Comparison of ENCODE assay signal across 24 mouse cellular contexts in genomic region chr3:107597134-107597533, GRCm38 (mm10). TPM values are rescaled to one million over a fixed set of nuclear protein-coding genes. Genes with fewer than 3 reads are reported as not detected.
DNase-seq lines count a peak whose midpoint lies in the region; ATAC-seq lines count a peak whose summit lies in the region.
"Had no signal": no experiment of that assay in that cellular context is flagged by ENCODE, and none has a peak within 500 bp of the region (broad histone marks: within the 10 kb centered on the region; RNA-seq: fewer than 3 reads in every experiment).

No protein-coding gene starts in this region.

- no peak overlapping the region for H3K4me3 ChIP-seq in forebrain, embryonic 13.5 days
- no peak overlapping the region for H3K4me3 ChIP-seq in forebrain, embryonic 14.5 days (ENCODE audit: low read depth, low read length)
- H3K4me3 ChIP-seq in midbrain, embryonic 11.5 days (ENCODE audit: low read depth, low read length): no peak overlapping the region
- H3K4me3 ChIP-seq in midbrain, embryonic 16.5 days (ENCODE audit: low read depth, low read length): no peak overlapping the region
- peak overlapping the region; percentile 52 for H3K4me3 ChIP-seq in embryonic facial prominence, embryonic 14.5 days (ENCODE audit: low read depth, low read length)
- peak overlapping the region; percentile 52; the same call in 1 of the 2 replicates for H3K4me3 ChIP-seq in limb, embryonic 15.5 days
- H3K4me3 ChIP-seq: hindbrain, embryonic 15.5 days; megakaryocyte, embryonic 14.5 days had no signal

- H3K9ac ChIP-seq in forebrain, embryonic 13.5 days: no peak overlapping the region
- no peak overlapping the region for H3K9ac ChIP-seq in forebrain, embryonic 14.5 days (ENCODE audit: low read length)
- H3K9ac ChIP-seq in midbrain, embryonic 11.5 days (ENCODE audit: low read length): no peak overlapping the region
- H3K9ac ChIP-seq in midbrain, embryonic 16.5 days (ENCODE audit: low read depth, low read length): no peak overlapping the region
- H3K9ac ChIP-seq in embryonic facial prominence, embryonic 14.5 days (ENCODE audit: low read depth, low read length): peak overlapping the region; percentile 68
- no peak overlapping the region for H3K9ac ChIP-seq in limb, embryonic 15.5 days
- H3K9ac ChIP-seq: hindbrain, embryonic 15.5 days; kidney, embryonic 15.5 days; liver, postnatal 0 days had no signal

- no peak overlapping the region for H3K27ac ChIP-seq in forebrain, embryonic 13.5 days
- no peak overlapping the region for H3K27ac ChIP-seq in forebrain, embryonic 14.5 days (ENCODE audit: low read depth, low read length)
- H3K27ac ChIP-seq in midbrain, embryonic 11.5 days (ENCODE audit: low read depth, low read length): no peak overlapping the region
- no peak overlapping the region for H3K27ac ChIP-seq in midbrain, embryonic 16.5 days (ENCODE audit: low read length)
- H3K27ac ChIP-seq in embryonic facial prominence, embryonic 14.5 days (replicated peaks; ENCODE audit: low read depth, low read length): no peak overlapping the region
- no peak overlapping the region for H3K27ac ChIP-seq in limb, embryonic 15.5 days
- H3K27ac ChIP-seq: hindbrain, embryonic 15.5 days; kidney, embryonic 15.5 days had no signal

- no peaks in the 10 kb centered on the region for H3K36me3 ChIP-seq in forebrain, embryonic 13.5 days (ENCODE audit: poor library complexity, severe bottlenecking)
- H3K36me3 ChIP-seq in forebrain, embryonic 14.5 days (ENCODE audit: control insufficient read depth, insufficient read depth, low read length): no peaks in the 10 kb centered on the region
- H3K36me3 ChIP-seq in midbrain, embryonic 11.5 days (ENCODE audit: control insufficient read depth, insufficient read depth, low read length): no peaks in the 10 kb centered on the region
- no peaks in the 10 kb centered on the region for H3K36me3 ChIP-seq in midbrain, embryonic 16.5 days (ENCODE audit: control insufficient read depth, insufficient read depth, low read length)
- no peaks in the 10 kb centered on the region for H3K36me3 ChIP-seq in embryonic facial prominence, embryonic 14.5 days (ENCODE audit: control insufficient read depth, insufficient read depth, low read length)
- no peaks in the 10 kb centered on the region for H3K36me3 ChIP-seq in limb, embryonic 15.5 days
- H3K36me3 ChIP-seq: hindbrain, embryonic 15.5 days; kidney, embryonic 15.5 days had no signal

- peaks cover 25% of the 10 kb centered on the region for H3K4me1 ChIP-seq in forebrain, embryonic 13.5 days
- H3K4me1 ChIP-seq in forebrain, embryonic 14.5 days (ENCODE audit: control insufficient read depth, insufficient read depth, low read length): peaks cover 8% of the 10 kb centered on the region
- H3K4me1 ChIP-seq in midbrain, embryonic 11.5 days (ENCODE audit: control insufficient read depth, insufficient read depth, low read length): peaks cover 10% of the 10 kb centered on the region
- peaks cover 8% of the 10 kb centered on the region; the same call in 1 of the 2 replicates for H3K4me1 ChIP-seq in midbrain, embryonic 16.5 days (ENCODE audit: control insufficient read depth, insufficient read depth, low read length)
- H3K4me1 ChIP-seq in embryonic facial prominence, embryonic 14.5 days (ENCODE audit: control insufficient read depth, insufficient read depth, low read length): peaks cover 12% of the 10 kb centered on the region
- H3K4me1 ChIP-seq in limb, embryonic 15.5 days: peaks cover 42% of the 10 kb centered on the region

- H3K4me2 ChIP-seq in forebrain, embryonic 13.5 days: peak overlapping the region; percentile 29; the same call in 1 of the 2 replicates
- H3K4me2 ChIP-seq in forebrain, embryonic 14.5 days (ENCODE audit: low read length): no peak overlapping the region
- no peak overlapping the region for H3K4me2 ChIP-seq in midbrain, embryonic 11.5 days
- H3K4me2 ChIP-seq in midbrain, embryonic 16.5 days (ENCODE audit: low read length): no peak overlapping the region
- H3K4me2 ChIP-seq in embryonic facial prominence, embryonic 14.5 days (ENCODE audit: low read depth, low read length): peak overlapping the region; percentile 65
- no peak overlapping the region for H3K4me2 ChIP-seq in limb, embryonic 15.5 days
- H3K4me2 ChIP-seq: hindbrain, embryonic 15.5 days had no signal

- intact Hi-C loops in heart, postnatal 25 days (cut with DNase I): no loop called here

- H3K9me3 ChIP-seq in forebrain, embryonic 13.5 days (replicated peaks): no peaks in the 10 kb centered on the region
- H3K9me3 ChIP-seq in forebrain, embryonic 14.5 days (replicated peaks; ENCODE audit: control insufficient read depth, low read length): no peaks in the 10 kb centered on the region
- no peaks in the 10 kb centered on the region for H3K9me3 ChIP-seq in midbrain, embryonic 11.5 days (ENCODE audit: control insufficient read depth, low read length)
- H3K9me3 ChIP-seq in midbrain, embryonic 16.5 days (replicated peaks; ENCODE audit: control insufficient read depth, low read length, poor library complexity, severe bottlenecking): no peaks in the 10 kb centered on the region
- H3K9me3 ChIP-seq in embryonic facial prominence, embryonic 14.5 days (ENCODE audit: control insufficient read depth, low read length): no peaks in the 10 kb centered on the region
- H3K9me3 ChIP-seq in limb, embryonic 15.5 days: no peaks in the 10 kb centered on the region
- H3K9me3 ChIP-seq: hindbrain, embryonic 15.5 days; kidney, embryonic 15.5 days had no signal

- WGBS in forebrain, embryonic 13.5 days: under 1% methylated on average over 24 of the region's 24 CpGs
- WGBS in forebrain, embryonic 14.5 days: under 1% methylated on average over 21 of the region's 24 CpGs
- WGBS in midbrain, embryonic 11.5 days: 2% methylated on average over 19 of the region's 24 CpGs
- 1% methylated on average over 24 of the region's 24 CpGs for WGBS in midbrain, embryonic 16.5 days
- WGBS in embryonic facial prominence, embryonic 14.5 days: 5% methylated on average over 20 of the region's 24 CpGs
- 7% methylated on average over 23 of the region's 24 CpGs for WGBS in limb, embryonic 15.5 days

- H3K27me3 ChIP-seq in forebrain, embryonic 13.5 days: peaks cover 91% of the 10 kb centered on the region
- H3K27me3 ChIP-seq in forebrain, embryonic 14.5 days (replicated peaks; ENCODE audit: control insufficient read depth, insufficient read depth, low read length): peaks cover 66% of the 10 kb centered on the region
- peaks cover 68% of the 10 kb centered on the region for H3K27me3 ChIP-seq in midbrain, embryonic 11.5 days (ENCODE audit: control insufficient read depth, insufficient read depth, low read length)
- H3K27me3 ChIP-seq in midbrain, embryonic 16.5 days (ENCODE audit: control insufficient read depth, insufficient read depth, low read depth, low read length): peaks cover 57% of the 10 kb centered on the region
- H3K27me3 ChIP-seq in embryonic facial prominence, embryonic 14.5 days (replicated peaks; ENCODE audit: control insufficient read depth, insufficient read depth, low read length): peaks cover 74% of the 10 kb centered on the region
- H3K27me3 ChIP-seq in limb, embryonic 15.5 days: peaks cover 81% of the 10 kb centered on the region

- DNase-seq in forebrain, embryonic 14.5 days (ENCODE audit: low spot score): no peak
- DNase-seq in midbrain, embryonic 11.5 days (ENCODE audit: low spot score, missing footprints): peak; percentile 91
- no peak for DNase-seq in embryonic facial prominence, embryonic 14.5 days (ENCODE audit: low spot score)
- no peak for DNase-seq in heart, postnatal 25 days (ENCODE audit: low spot score)
- no peak for DNase-seq in adrenal gland, postnatal 25 days
- DNase-seq: cerebellum, adult 9-10 months; gastrocnemius, postnatal 25 days; layer of hippocampus, adult 9-11 months; liver, postnatal 0 days; lung, postnatal 14 days; thymus, postnatal 14 days had no signal

- ATAC-seq in forebrain, embryonic 13.5 days: no peak
- no peak for ATAC-seq in forebrain, embryonic 14.5 days
- no peak for ATAC-seq in midbrain, embryonic 11.5 days (ENCODE audit: low FRiP score)
- ATAC-seq in midbrain, embryonic 16.5 days: no peak
- no peak for ATAC-seq in embryonic facial prominence, embryonic 14.5 days (ENCODE audit: low read depth)
- no peak for ATAC-seq in limb, embryonic 15.5 days (ENCODE audit: insufficient number of reproducible peaks, low FRiP score, low TSS enrichment, low read depth)
- ATAC-seq: intestine, postnatal 0 days; liver, postnatal 0 days had no signal

RNA-seq across cellular contexts. Expression of gene Alx3, which starts 2.3 kb away (rescaled TPM):
- 2.3 and 2.9 TPM in 2 replicates for polyA plus RNA-seq in forebrain, embryonic 13.5 days (2015; fragmentation: Nextera tagmentation; extraction: Ambion mirVana)
- 2.4 and 2.6 TPM in 2 replicates for polyA plus RNA-seq in forebrain, embryonic 14.5 days (2014; fragmentation: Nextera tagmentation; extraction: Ambion mirVana)
- polyA plus RNA-seq in midbrain, embryonic 11.5 days (2014; fragmentation: Nextera tagmentation; extraction: Ambion mirVana): 2.8 and 3.3 TPM in 2 replicates
- 1.0 and 1.5 TPM in 2 replicates for polyA plus RNA-seq in midbrain, embryonic 16.5 days (2015; fragmentation: Nextera tagmentation; extraction: Ambion mirVana)
- 9.2 and 13.5 TPM in 2 replicates for polyA plus RNA-seq in embryonic facial prominence, embryonic 14.5 days (2014; fragmentation: Nextera tagmentation; extraction: Ambion mirVana)
- polyA plus RNA-seq in limb, embryonic 15.5 days (2015; fragmentation: Nextera tagmentation; extraction: Ambion mirVana): 10.4 and 10.5 TPM in 2 replicates
- total RNA-seq in heart, postnatal 25 days (2021): not detected
- not detected in 2 replicates for total RNA-seq in adrenal gland, postnatal 25 days (2021)
- total RNA-seq: common myeloid progenitor, adult 5-6 weeks; gastrocnemius, postnatal 25 days; heart, adult 8-10 months; liver, adult 2 months had no signal
- polyA plus RNA-seq: intestine, postnatal 0 days; liver, adult 2 months; liver, postnatal 0 days; small intestine, adult 2 months had no signal

RNA-seq across cellular contexts. Expression of gene Gm10961, which starts 34.0 kb away (rescaled TPM):
- not detected in 2 replicates for polyA plus RNA-seq in forebrain, embryonic 13.5 days (2015; fragmentation: Nextera tagmentation; extraction: Ambion mirVana)
- not detected in 2 replicates for polyA plus RNA-seq in forebrain, embryonic 14.5 days (2014; fragmentation: Nextera tagmentation; extraction: Ambion mirVana)
- not detected in 2 replicates for polyA plus RNA-seq in midbrain, embryonic 11.5 days (2014; fragmentation: Nextera tagmentation; extraction: Ambion mirVana)
- polyA plus RNA-seq in midbrain, embryonic 16.5 days (2015; fragmentation: Nextera tagmentation; extraction: Ambion mirVana): not detected in 2 replicates
- not detected in 2 replicates for polyA plus RNA-seq in embryonic facial prominence, embryonic 14.5 days (2014; fragmentation: Nextera tagmentation; extraction: Ambion mirVana)
- polyA plus RNA-seq in limb, embryonic 15.5 days (2015; fragmentation: Nextera tagmentation; extraction: Ambion mirVana): not detected in 2 replicates
- total RNA-seq in heart, postnatal 25 days (2021): not detected
- not detected in 2 replicates for total RNA-seq in adrenal gland, postnatal 25 days (2021)
- total RNA-seq: common myeloid progenitor, adult 5-6 weeks; gastrocnemius, postnatal 25 days; heart, adult 8-10 months; heart, postnatal 10 days; liver, adult 2 months had no signal
- polyA plus RNA-seq: hindbrain, embryonic 15.5 days; intestine, postnatal 0 days; kidney, embryonic 15.5 days; liver, adult 2 months; liver, postnatal 0 days; small intestine, adult 2 months; testis, adult 2 months had no signal

RNA-seq across cellular contexts. Expression of gene Strip1, which starts 34.4 kb away (rescaled TPM):
- polyA plus RNA-seq in forebrain, embryonic 13.5 days (2015; fragmentation: Nextera tagmentation; extraction: Ambion mirVana): 110 and 122 TPM in 2 replicates
- 134 and 141 TPM in 2 replicates for polyA plus RNA-seq in forebrain, embryonic 14.5 days (2014; fragmentation: Nextera tagmentation; extraction: Ambion mirVana)
- polyA plus RNA-seq in midbrain, embryonic 11.5 days (2014; fragmentation: Nextera tagmentation; extraction: Ambion mirVana): 87.6 and 90.6 TPM in 2 replicates
- 154 and 160 TPM in 2 replicates for polyA plus RNA-seq in midbrain, embryonic 16.5 days (2015; fragmentation: Nextera tagmentation; extraction: Ambion mirVana)
- polyA plus RNA-seq in embryonic facial prominence, embryonic 14.5 days (2014; fragmentation: Nextera tagmentation; extraction: Ambion mirVana): 53.7 and 59.7 TPM in 2 replicates
- polyA plus RNA-seq in limb, embryonic 15.5 days (2015; fragmentation: Nextera tagmentation; extraction: Ambion mirVana): 47.5 and 55.8 TPM in 2 replicates
- 10 to 100 TPM; 18.8 to 21.9 TPM for total RNA-seq in heart, postnatal 25 days (2021)
- total RNA-seq in adrenal gland, postnatal 25 days (2021): 33.3 and 38.3 TPM in 2 replicates

RNA-seq across cellular contexts. Expression of gene Ubl4b, which starts 42.3 kb away (rescaled TPM):
- polyA plus RNA-seq in forebrain, embryonic 13.5 days (2015; fragmentation: Nextera tagmentation; extraction: Ambion mirVana): not detected in 2 replicates
- polyA plus RNA-seq in forebrain, embryonic 14.5 days (2014; fragmentation: Nextera tagmentation; extraction: Ambion mirVana): not detected in 2 replicates
- not detected in 2 replicates for polyA plus RNA-seq in midbrain, embryonic 11.5 days (2014; fragmentation: Nextera tagmentation; extraction: Ambion mirVana)
- polyA plus RNA-seq in midbrain, embryonic 16.5 days (2015; fragmentation: Nextera tagmentation; extraction: Ambion mirVana): not detected in 2 replicates
- polyA plus RNA-seq in embryonic facial prominence, embryonic 14.5 days (2014; fragmentation: Nextera tagmentation; extraction: Ambion mirVana): not detected in 2 replicates
- 0.16 TPM in 1 of 2 replicates, not detected in the other for polyA plus RNA-seq in limb, embryonic 15.5 days (2015; fragmentation: Nextera tagmentation; extraction: Ambion mirVana)
- not detected for total RNA-seq in heart, postnatal 25 days (2021)
- not detected in 2 replicates for total RNA-seq in adrenal gland, postnatal 25 days (2021)
- total RNA-seq: common myeloid progenitor, adult 5-6 weeks; gastrocnemius, postnatal 25 days; heart, adult 8-10 months; heart, postnatal 10 days; liver, adult 2 months had no signal
- polyA plus RNA-seq: hindbrain, embryonic 15.5 days; intestine, postnatal 0 days; kidney, embryonic 15.5 days; liver, adult 2 months; liver, postnatal 0 days; small intestine, adult 2 months had no signal

Comparison
In these comparisons a context has a peak if more than half of its experiments do, and no peak if none do; other contexts are left out.
1. H3K4me2 ChIP-seq: peak in forebrain, embryonic 13.5 days (single experiment) and embryonic facial prominence, embryonic 14.5 days (single experiment); none in forebrain, embryonic 14.5 days (single experiment), midbrain, embryonic 11.5 days (single experiment), midbrain, embryonic 16.5 days (single experiment) and limb, embryonic 15.5 days (single experiment).
2. H3K4me3 ChIP-seq: peak in embryonic facial prominence, embryonic 14.5 days (single experiment) and limb, embryonic 15.5 days (single experiment); none in forebrain, embryonic 13.5 days (single experiment), forebrain, embryonic 14.5 days (single experiment), midbrain, embryonic 11.5 days (single experiment) and midbrain, embryonic 16.5 days (single experiment).